Mouse (Mus musculus): ENCODE measurements around the gene Gltp. TPM values are rescaled to one million over a fixed set of nuclear protein-coding genes. Genes with fewer than 3 reads are reported as not detected.

Gene Gltp
- 10 to 100 TPM; 20.6 to 21.5 TPM for total RNA-seq (2021)

DNA sequence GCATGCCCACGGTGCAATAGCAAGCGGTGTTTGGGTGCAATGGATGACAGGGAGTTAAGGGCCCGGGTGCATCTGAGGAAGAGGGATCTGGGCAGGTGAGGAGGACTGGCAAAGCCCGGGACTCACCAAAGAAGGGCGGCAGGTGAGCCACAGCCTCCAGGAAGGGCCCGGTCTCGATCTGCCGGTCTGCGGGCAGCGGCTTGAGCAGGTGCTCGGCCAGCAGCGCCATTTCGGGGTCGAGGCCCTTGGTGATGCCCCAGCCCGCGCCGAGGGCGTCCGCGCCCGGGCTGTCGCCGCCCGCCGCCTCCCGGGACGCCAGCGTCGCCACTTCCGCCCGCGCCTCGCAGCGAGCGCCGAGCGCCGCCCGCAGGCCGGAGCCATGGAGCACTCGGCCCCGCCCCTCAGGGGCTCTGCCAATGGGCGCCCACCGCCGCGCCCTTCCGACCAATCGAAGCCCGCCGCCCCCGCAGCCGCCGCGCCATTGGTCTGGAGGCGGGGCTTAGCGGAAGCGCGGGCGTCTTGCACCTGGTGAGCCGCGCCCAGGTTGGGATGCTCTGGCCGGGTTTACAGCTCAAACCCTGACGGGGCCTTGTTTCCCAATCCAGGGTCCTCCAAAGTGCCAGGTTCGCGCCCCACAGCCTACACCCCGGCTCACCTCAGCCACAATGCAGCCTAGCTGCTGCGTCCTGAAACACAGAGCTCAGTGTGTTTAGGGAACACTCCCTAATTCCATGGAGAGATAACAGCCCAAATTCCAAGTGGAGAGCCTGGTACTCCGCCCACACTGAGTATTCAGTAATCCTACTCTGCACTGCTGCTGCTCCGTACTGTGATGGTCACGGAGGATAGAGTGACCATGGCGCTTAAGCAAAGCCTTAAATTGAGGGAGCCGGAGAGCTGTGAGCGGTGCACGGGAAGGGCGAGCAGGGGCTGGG lies at the start of gene Gltp:
TSS of gene Gltp (minus strand) at position 352 of the 935 bp plus-strand sequence.
- DNase-seq, result peak; percentile 93 to 94
- intact Hi-C loops (cut with DNase I), result loop anchor here (2.0 kb wide), 2 partner anchors 22 to 52 kb away; no protein-coding TSS in a partner anchor

DNA sequence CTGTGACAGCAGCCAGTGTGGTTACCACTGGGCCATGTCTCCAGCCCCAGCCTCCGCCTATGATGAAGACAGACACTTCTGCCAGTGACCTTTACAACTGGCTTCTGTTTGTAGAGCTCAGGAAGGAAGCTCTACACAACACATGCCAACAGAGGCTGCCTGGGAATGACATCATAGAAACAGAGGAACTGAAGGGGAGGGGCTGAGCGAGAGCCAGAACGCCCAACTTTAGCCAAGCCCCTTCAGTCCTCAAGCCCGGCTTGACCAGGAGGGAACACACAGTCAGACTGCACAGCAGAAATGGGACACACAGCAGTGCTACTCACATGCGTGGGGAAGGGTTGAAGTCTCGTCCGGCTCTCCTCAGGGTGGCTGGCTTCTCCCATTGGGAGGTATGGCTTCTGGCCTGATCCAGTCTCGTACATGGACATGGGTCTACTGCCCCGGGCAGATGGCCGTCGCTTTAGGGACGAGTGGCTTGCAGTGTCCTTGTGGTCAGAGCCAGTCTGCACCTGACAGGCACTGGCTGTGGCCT lies 48.0 kb upstream of the Gltp start:
- intact Hi-C loops (cut with DNase I), result loop anchor here (2.0 kb wide), 1 partner anchor 34 kb away; no protein-coding TSS in a partner anchor
- peak; percentile 82 to 88 for DNase-seq

DNA sequence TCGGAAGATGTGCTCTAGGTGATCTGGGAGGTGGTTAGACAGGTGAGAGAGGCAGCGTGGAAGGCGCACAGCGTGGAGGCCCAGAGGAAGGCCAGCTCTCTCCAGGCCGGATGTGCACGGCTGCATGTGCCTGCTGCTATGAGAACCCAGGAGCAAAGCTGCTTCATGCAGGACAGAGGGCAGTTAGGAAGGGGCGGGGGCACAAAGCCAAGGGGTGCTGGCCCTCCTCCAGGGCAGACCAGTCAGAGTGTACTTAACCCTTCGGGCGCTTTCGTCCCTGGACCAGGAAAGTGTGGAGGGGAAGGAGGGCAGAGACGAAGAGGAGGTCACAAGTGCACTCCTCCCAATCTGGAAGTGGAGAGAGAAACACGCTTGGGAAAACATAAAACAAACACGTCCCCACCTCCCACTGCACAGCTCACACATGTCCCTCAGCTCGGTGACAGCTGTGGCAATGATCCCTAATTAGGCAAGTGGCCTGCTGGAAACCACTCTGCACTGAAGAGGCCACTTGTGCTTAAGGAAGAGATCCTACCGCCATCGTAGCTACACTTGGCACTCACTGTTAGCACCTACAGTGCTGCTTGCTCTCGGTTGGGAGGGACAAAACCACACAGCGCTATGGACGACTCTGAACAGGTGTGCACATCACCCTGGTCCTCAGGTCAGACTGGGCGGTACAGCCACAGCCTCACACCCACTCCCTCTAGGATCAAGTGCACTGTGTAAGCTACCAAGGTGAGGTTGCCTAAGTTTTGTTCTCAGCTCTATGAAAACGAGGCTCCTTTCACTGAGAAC lies 46.5 kb upstream of the Gltp start:
- intact Hi-C loops (cut with DNase I), result no loop called here
- peak in 1 of 2 experiments; percentile 25 for DNase-seq

DNA sequence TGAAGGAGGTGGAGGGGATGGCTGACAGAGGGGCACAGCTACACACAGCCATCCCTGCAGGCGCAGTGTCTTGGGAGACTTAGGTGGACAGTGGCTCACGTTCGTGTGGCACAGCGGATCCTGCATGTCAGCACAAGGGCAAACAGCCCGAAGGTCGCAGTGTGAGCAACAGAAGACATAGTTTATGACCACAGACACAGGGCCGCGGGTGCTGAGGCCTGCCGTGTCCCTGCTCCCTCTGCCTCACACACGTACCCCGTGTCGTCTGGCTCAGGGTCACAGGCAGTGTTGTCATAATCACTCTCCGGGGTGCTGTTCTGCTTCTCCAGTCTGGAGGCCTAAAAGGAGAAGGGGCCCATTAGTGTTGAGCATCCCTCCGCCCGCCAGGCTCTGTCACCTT lies 42.8 kb upstream of the Gltp start:
- no peak for DNase-seq
- intact Hi-C loops (cut with DNase I), result no loop called here

DNA sequence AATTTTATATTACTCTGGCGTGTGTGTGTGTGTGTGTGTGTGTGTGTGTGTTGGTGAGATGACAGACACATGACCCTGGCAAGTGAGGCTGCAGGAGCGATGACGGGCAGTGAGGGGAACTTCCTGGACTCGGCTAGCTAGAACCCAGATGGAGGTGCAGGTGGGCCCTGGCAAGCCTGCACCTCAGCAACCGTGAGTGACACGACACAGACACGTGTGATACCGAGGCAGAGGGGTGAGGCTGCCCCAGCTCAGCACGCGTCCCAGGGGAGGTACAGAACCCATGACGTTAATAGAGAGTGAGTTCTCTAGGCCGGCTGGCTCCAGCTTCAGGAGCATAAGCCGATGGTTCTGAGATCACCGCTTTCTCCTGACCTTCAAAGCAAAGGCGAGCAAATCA lies 41.2 kb upstream of the Gltp start:
- DNase-seq, result no peak
- intact Hi-C loops (cut with DNase I), result no loop called here

DNA sequence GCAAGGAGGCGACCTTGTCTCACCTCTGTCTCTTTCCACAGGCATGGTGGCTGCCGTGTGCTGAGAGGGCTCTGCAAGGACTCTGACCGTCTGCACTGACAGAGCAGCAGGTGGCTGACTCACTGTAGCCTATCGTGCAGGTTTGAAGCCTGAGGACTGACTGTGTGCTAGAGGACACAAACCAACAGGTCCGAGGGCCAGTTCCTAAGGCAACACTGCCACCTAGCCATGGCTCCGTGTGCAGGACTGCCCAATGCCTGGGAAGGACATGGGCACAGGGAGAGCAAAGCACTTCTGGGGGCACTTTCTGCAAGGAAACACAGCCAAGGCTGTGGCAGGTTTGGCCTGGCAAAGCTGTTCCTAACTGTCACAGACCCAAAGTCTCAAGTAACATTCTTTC lies 40.7 kb upstream of the Gltp start:
- no peak for DNase-seq
- intact Hi-C loops (cut with DNase I), result no loop called here

DNA sequence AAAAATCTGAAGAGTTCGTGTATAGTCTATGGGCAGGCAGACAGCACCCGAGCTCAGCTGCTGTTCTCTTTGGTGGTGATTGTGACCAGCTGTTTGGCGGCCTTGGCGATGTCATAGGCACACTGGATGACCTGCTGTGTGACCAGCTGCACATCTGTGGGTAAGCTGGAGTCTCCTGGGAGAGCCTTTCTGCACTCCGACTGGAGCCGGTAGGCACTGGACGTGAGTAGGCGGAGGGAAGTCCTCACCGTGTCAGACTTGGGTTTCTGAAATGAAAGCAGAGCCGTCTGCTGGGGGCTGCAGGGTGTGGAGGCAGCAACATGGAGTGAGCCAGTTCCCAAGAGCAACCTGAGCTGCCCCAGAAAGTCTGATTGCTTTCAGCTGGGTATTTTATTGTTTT lies 39.3 kb upstream of the Gltp start:
- intact Hi-C loops (cut with DNase I), result no loop called here
- peak; percentile 55 to 57 for DNase-seq

DNA sequence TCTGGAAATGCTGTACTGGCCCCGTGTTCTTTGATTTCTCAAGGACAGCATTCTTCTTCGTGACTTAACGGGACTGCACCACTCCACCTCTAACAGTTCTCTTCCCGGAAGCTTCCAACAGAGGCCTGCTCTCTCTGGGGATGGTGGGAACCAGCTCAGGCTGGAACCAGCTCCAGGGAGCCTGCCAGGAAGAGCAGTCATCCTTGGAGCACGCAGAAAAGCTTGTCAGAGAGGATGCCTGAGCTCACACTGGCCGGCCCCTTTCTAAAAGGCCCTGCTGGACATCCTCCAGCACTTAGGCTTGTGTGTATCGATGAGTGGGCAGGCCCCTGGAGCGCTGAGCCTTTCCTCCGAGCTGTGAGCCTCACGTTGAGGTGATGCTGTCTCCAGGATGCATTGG lies 37.4 kb upstream of the Gltp start:
- intact Hi-C loops (cut with DNase I), result no loop called here
- DNase-seq, result peak; percentile 66 to 68

DNA sequence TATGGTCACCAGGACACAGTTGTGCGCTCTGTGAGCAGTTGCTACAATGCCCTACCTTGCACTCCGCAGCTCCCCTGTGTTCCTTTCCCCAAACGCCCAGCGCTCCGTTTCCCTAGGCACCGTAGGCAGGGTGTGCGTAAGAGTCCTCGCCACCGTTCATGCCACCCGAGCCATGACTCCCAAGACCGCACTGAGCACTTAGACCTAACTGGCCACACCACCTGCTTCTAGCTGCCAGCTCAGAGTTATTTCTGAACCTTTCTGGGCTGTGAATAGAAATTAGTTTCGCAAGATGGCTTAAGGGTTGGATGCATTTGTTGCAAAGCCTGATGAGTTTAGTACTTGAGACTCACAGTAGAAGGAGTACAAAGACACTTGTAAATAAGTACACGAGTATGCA lies 32.1 kb upstream of the Gltp start:
- intact Hi-C loops (cut with DNase I), result no loop called here
- DNase-seq, result no peak

DNA sequence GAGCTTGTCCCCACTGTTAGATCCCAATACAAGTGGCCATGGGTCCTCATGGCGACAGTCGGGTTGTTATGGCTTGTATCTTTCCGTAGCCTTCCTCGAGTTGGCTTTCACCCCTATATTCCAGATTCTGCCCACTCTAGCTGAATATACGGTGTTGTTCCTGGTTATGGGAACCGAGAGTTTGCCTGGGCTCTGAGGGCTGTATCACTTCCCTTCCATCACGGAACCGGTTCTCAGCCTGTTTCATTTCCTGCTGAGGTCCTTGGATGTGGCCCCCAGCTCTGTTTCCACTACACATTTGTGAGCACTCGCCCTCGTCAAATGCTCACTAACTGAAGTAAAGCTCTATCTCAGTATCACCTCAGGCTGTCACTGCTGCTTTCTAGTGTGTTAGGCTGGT lies 31.2 kb upstream of the Gltp start:
- DNase-seq, result no peak
- intact Hi-C loops (cut with DNase I), result no loop called here

DNA sequence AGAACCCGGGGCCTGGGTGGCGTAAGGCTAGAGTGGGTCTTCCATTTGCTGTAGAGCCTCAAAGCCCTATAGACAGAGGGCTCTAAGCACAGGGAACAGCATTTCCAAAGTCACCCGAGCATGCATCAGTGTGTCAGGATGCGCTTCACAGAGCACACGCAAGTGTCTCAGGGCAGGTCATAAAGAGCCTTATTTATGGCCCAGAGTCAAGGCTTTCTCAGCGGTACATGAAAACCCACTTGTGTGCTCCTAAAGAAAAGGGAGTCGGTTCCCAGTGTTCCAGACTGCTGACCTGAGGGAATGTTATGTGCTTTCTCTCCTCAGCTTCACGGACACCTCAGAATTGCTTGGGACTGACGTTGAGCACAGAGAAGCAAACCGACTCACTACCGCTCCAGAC lies 30.0 kb upstream of the Gltp start:
- intact Hi-C loops (cut with DNase I), result no loop called here

DNA sequence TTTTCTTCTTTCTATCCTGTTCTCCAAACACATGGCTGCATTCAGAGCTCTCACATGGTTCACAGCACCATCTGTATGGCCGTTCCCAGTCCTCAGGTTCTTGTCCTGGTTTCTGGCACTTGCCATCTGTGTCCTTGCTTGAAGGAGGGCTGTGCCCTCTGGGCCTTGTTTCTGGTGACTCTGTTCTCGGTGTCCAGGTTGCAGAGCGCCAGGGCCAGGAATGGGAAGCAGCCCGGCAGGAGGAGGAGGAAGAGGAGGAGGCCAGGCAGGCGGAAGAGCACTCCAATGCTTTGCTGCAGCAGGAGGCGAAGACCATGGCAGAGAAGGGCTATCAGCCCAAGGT lies 29.1 kb upstream of the Gltp start:
- DNase-seq, result no peak
- intact Hi-C loops (cut with DNase I), result no loop called here

More for the DNA sequence above, 30.0 kb upstream of the Gltp start:
- DNase-seq, result no peak

DNA sequence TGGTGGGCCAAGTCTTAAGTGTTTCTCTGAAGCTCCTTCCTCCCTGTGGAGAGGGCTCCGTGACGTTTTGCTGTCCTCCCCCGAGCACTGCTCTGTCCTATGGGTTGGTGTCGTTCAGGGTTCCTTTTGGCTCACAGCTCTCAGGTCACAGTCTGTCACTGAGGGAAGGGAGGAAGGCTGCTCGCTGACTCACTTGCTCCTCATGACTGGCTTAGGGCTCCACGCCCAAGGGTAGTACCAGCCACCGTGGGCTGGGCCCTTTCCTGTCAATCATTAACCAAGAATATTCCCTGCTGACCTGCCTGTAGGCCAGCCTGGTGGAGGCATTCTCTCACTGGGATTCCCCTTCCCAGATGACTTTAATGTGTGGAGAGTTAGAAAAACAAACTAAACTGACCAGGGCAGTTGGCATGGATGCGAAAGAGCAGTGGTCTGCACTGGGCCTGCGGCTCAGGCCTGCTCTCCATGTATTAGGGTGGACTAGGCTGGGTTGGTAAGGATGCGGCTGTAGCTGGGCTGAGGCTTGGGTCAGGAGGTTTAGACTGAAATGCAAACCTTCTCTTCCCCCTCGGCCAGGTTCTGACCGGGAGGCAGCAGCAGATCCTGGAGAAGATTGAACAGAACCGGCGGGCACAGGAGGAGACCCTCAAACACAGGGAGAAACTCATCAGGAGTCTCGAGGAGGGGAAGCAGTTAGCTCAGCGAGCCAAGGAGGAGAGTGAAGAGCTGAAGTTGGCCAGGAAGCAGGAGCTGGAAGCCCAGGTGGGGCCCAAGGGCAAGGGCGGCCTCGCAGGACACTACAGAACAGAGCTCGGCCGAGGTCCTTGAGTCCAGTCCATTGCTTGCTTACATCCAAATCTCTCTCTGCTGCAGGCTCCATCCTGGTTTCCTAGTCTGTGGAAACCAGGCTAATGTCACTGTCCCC lies 28.5 kb upstream of the Gltp start:
- intact Hi-C loops (cut with DNase I), result no loop called here

DNA sequence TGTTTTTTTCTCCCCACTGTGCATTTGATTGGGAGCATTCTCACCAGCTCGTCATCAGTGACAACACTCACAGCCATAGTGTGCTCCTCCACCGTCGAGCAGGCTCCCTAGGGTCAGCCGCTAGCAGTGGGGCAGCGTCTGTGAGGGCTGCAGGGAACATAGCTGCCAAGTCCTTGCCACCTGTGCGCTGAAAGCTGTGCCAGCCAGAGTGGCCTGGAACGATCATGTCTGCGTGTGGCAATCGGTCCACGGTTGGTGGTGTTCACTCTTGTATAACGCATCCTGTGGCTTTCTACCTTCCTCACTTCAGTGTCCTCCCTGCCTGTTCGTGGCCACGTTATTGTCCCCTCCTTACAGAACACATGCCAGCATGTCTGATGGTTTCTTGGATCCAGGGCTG lies 27.7 kb upstream of the Gltp start:
- no peak for DNase-seq
- intact Hi-C loops (cut with DNase I), result no loop called here

More for the DNA sequence above, 28.5 kb upstream of the Gltp start:
- DNase-seq, result no peak

DNA sequence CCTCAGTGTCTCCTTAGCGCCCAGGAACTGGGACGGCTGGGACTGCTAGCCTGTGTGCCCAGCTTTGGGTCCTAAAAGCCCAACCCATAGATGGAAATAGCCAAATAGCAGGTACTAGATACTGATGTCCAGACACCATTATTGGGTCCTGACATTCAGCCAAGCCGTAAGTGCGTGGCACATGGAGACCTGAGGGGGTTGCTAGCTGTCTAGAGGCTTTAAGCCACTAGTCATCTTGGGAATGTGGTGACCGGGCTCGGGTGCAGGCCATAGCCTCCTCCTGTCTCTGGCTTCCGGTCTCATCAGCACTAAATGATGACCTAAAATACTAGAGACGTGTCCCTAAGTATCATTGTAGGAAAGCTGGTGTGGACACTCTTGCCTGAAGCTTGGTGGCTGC lies 27.2 kb upstream of the Gltp start:
- intact Hi-C loops (cut with DNase I), result no loop called here

DNA sequence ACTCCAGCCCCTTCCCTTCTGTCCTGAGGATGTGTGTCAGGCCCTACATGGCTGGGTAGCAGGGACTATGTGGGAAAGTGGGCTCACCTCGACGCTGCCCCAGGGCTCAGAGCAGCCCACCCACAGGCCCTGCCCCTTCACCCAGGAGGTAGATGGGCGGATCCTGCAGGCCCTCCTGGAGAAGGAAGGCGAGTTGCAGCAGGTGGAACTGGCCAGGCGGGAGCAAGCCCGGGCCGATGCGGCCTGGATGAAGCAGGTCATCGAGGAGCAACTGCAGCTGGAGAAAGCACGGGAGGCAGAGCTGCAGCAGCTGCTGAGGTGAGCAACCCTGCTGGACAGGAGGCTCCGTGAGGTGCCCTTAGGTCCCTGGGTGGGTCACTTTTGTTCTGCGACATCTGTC lies 26.5 kb upstream of the Gltp start:
- intact Hi-C loops (cut with DNase I), result no loop called here
- DNase-seq, result no peak

More for the DNA sequence above, 27.2 kb upstream of the Gltp start:
- DNase-seq, result no peak

DNA sequence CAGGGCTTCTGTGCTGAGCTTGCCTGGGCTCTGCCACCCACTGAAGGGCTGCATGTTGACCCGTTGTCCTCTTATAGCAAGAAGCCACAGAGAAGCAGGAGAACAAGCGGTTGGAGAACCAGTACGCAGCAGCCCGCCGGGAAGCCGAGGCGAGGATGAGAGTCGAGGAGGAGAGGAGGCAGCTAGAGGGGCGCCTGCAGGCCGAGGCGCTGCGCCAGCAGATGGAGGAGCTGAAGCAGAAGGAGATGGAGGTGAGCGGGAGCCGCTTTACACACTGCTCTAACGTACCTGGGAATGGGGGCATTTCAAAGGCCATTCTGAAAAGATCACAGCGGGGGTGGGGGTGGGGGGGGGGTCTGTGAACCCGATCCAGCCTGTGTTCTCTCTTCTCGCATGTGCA lies 23.8 kb upstream of the Gltp start:
- DNase-seq, result no peak

DNA sequence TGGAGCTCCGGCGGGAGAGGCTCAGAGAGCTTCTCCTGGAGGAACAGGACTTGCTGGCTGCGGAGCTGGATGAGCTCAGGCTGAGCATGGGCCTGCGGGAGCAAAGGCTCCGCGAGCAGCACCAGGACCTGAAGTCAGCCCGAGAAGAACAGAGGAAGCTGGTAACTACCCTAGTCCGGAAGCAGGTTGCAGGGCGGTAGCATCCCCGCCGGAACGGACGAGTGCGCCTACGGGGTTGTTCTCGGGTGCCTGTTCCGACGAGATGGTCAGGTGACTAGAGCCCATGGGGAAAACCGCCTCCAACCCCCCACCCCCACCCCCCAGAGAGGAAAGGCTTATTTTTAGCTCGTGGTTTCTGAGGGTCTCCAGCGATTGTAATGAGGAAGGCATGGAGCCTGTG lies 18.6 kb upstream of the Gltp start:
- intact Hi-C loops (cut with DNase I), result loop anchor here (5.0 kb wide), 2 partner anchors 63 to 98 kb away; partner anchors contain the start of gene Ankrd13a
- no peak for DNase-seq

More for the DNA sequence above, 23.8 kb upstream of the Gltp start:
- intact Hi-C loops (cut with DNase I), result no loop called here

DNA sequence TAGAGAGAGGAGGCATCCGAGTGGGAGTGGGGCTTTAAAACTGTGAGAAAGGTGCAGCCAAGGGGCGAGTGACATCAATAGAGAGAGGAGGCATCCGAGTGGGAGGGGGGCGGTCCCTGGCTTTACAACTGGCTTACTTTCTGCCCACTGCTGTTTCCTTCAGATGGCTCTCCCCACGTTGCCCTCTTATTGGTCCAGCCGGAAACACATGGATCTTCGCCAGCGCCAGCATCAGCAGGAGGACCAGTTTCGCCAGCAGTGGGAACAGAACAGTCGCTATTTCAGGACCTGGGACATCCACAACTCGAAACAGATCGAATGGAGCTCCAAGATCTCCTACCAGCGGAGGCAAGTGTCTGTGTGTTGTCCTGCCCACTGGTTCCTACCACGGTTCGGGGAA lies 17.7 kb upstream of the Gltp start:
- intact Hi-C loops (cut with DNase I), result loop anchor here (5.0 kb wide), 2 partner anchors 64 to 99 kb away; partner anchors contain the start of gene Ankrd13a
- no peak for DNase-seq
